Mouse (Mus musculus): ENCODE measurements around the gene Olfr263. TPM values are rescaled to one million over a fixed set of nuclear protein-coding genes. Genes with fewer than 3 reads are reported as not detected.
A peak's percentile ranks its signal among the peaks of the same experiment; 100 is the strongest.

Olfr263 gene
- polyA plus RNA-seq, 1 experiment: not detected

DNA sequence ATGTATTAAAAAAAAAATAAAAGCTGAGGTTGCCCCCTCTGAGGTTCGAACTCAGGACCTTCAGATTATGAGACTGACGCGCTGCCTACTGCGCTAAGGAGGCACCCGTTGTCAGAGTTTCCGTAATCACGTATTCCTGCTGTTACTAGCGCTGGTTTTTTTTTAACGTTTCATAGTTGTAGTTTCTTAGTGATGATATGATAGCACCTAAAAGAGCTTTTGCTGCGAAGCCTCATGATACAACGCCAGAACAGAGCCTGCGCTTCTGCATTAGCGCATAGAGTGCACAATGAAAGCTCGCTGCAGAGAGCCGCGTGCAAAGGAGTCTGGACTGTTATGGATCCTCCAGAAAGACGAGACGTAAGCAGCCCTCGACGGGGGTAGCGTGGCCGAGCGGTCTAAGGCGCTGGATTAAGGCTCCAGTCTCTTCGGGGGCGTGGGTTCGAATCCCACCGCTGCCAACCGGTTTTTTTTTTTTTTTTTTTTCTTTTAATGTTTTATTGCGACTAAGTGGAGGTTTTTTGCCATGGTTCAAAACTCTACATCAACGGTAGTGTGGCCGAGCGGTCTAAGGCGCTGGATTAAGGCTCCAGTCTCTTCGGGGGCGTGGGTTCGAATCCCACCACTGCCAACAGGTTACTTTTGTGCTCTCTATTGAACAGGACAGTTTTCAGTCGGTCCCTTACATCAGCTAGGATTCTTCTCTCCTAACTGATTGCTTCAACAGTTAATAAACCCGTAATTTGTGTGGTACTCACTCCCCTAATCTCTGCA lies 40.4 kb downstream of the Olfr263 start:
- peak overlapping the region; percentile 76 for H3K27ac ChIP-seq (ENCODE audit: insufficient read depth, low read length)
- no peaks in the 10 kb centered on the region for H3K36me3 ChIP-seq (ENCODE audit: control insufficient read depth, insufficient read depth, low read length)
- H3K27me3 ChIP-seq (ENCODE audit: control insufficient read depth, insufficient read depth, low read length): no peaks in the 10 kb centered on the region
- 3% methylated on average over 39 of the region's 39 CpGs for WGBS
- peak overlapping the region; percentile 86 for H3K4me3 ChIP-seq (ENCODE audit: extremely low read depth, insufficient read depth, insufficient read length)
- peaks cover 2% of the 10 kb centered on the region; the same call in 1 of the 2 replicates for H3K4me1 ChIP-seq (ENCODE audit: control insufficient read depth, insufficient read depth, insufficient read length)
- peak; percentile 64 to 75 for DNase-seq (ENCODE audit: low read depth in 1 of 2, low spot score in 2 of 2)
- no peak for TF ChIP-seq POLR2A (IDR thresholded peaks at IDR 0.05; ENCODE audit: low read depth, low read length)
- no peak for TF ChIP-seq CTCF (IDR thresholded peaks at IDR 0.05; ENCODE audit: extremely low read depth, insufficient read depth, insufficient read length, insufficient replicate concordance)

DNA sequence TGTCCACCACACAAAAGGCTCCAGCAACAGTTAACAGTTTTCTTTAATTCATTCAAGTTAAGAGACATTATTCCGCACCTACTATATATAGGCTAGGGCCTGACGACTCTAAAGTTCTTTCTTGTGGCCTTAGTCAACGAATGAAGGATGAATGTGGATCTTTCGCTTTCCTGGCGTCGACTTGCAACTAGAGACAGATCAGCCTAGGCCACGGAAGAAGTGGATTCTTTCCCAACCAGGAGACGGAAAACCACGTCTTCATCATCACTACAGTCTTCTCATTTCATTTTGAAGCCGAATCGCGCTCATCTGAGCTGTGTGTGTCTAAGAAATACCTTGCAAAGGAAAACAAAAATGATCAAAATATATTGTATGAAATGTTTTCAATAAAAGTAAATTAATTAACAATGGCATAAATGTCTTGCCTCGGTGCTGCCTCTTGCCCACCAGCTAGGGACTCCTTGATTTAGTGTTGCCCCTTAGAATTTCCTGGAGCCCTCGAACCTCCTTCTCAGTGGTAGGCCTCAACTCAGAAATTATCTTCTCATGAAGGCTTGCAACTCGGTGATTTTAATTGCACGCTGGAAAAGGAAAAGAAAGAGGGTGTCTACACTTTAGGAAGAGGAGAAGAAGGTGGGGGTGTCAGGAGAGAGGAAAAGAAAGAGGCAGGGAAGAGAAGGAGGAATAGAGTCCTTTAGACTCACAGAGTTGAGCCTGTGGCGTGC lies 41.2 kb downstream of the Olfr263 start:
- Histone ChIP-seq H3K4me1 (ENCODE audit: control insufficient read depth, insufficient read depth, insufficient read length) (peaks cover 2% of the 10 kb centered on the region; the same call in 1 of the 2 replicates), H3K27me3 (ENCODE audit: control insufficient read depth, insufficient read depth, low read length) (no peaks in the 10 kb centered on the region), H3K27ac (ENCODE audit: insufficient read depth, low read length) (no peak overlapping the region), H3K36me3 (ENCODE audit: control insufficient read depth, insufficient read depth, low read length) (no peaks in the 10 kb centered on the region), H3K4me3 (ENCODE audit: extremely low read depth, insufficient read depth, insufficient read length) (no peak overlapping the region)
- WGBS: 86% methylated on average over 17 of the region's 17 CpGs
- no peak for DNase-seq (ENCODE audit: low read depth in 1 of 2, low spot score in 2 of 2)
- TF ChIP-seq POLR2A (IDR thresholded peaks at IDR 0.05; ENCODE audit: low read depth, low read length): no peak
- TF ChIP-seq CTCF (IDR thresholded peaks at IDR 0.05; ENCODE audit: extremely low read depth, insufficient read depth, insufficient read length, insufficient replicate concordance): no peak

GRCm38 (mm10) chr13:21171156-21171530 lies 41.7 kb downstream of the Olfr263 start:
- WGBS: 55% methylated on average over 15 of the region's 15 CpGs

GRCm38 (mm10) chr13:21171600-21172150 lies 42.2 kb downstream of the Olfr263 start:
- TF ChIP-seq POLR2A (IDR thresholded peaks at IDR 0.05; ENCODE audit: low read depth, low read length): no peak
- no peak for TF ChIP-seq CTCF (IDR thresholded peaks at IDR 0.05; ENCODE audit: extremely low read depth, insufficient read depth, insufficient read length, insufficient replicate concordance)
- WGBS: 2% methylated on average over 12 of the region's 12 CpGs
- H3K4me3 ChIP-seq (ENCODE audit: extremely low read depth, insufficient read depth, insufficient read length): peak overlapping the region; percentile 49

More at GRCm38 (mm10) chr13:21171156-21171530, 41.7 kb downstream of the Olfr263 start:
- Histone ChIP-seq H3K36me3 (ENCODE audit: control insufficient read depth, insufficient read depth, low read length) (no peaks in the 10 kb centered on the region), H3K27ac (ENCODE audit: insufficient read depth, low read length) (no peak overlapping the region), H3K4me1 (ENCODE audit: control insufficient read depth, insufficient read depth, insufficient read length) (peaks cover 2% of the 10 kb centered on the region; the same call in 1 of the 2 replicates), H3K27me3 (ENCODE audit: control insufficient read depth, insufficient read depth, low read length) (no peaks in the 10 kb centered on the region), H3K4me3 (ENCODE audit: extremely low read depth, insufficient read depth, insufficient read length) (no peak overlapping the region)
- no peak for TF ChIP-seq CTCF (IDR thresholded peaks at IDR 0.05; ENCODE audit: extremely low read depth, insufficient read depth, insufficient read length, insufficient replicate concordance)
- TF ChIP-seq POLR2A (IDR thresholded peaks at IDR 0.05; ENCODE audit: low read depth, low read length): no peak
- DNase-seq (ENCODE audit: low read depth in 1 of 2, low spot score in 2 of 2): no peak

GRCm38 (mm10) chr13:21172241-21173027 lies 43.0 kb downstream of the Olfr263 start:
- DNase-seq (ENCODE audit: low read depth in 1 of 2, low spot score in 2 of 2): peak in 1 of 2 experiments; percentile 33
- 2% methylated on average over 16 of the region's 16 CpGs for WGBS
- Histone ChIP-seq H3K4me3 (ENCODE audit: extremely low read depth, insufficient read depth, insufficient read length) (no peak overlapping the region; the same call in 1 of the 2 replicates), H3K27me3 (ENCODE audit: control insufficient read depth, insufficient read depth, low read length) (no peaks in the 10 kb centered on the region), H3K4me1 (ENCODE audit: control insufficient read depth, insufficient read depth, insufficient read length) (peaks cover 2% of the 10 kb centered on the region; the same call in 1 of the 2 replicates), H3K27ac (ENCODE audit: insufficient read depth, low read length) (no peak overlapping the region), H3K36me3 (ENCODE audit: control insufficient read depth, insufficient read depth, low read length) (no peaks in the 10 kb centered on the region)
- no peak for TF ChIP-seq POLR2A (IDR thresholded peaks at IDR 0.05; ENCODE audit: low read depth, low read length)
- no peak for TF ChIP-seq CTCF (IDR thresholded peaks at IDR 0.05; ENCODE audit: extremely low read depth, insufficient read depth, insufficient read length, insufficient replicate concordance)

More at GRCm38 (mm10) chr13:21171600-21172150, 42.2 kb downstream of the Olfr263 start:
- DNase-seq (ENCODE audit: low read depth in 1 of 2, low spot score in 2 of 2): no peak
- H3K27me3 ChIP-seq (ENCODE audit: control insufficient read depth, insufficient read depth, low read length): no peaks in the 10 kb centered on the region
- H3K36me3 ChIP-seq (ENCODE audit: control insufficient read depth, insufficient read depth, low read length): no peaks in the 10 kb centered on the region
- peaks cover 2% of the 10 kb centered on the region; the same call in 1 of the 2 replicates for H3K4me1 ChIP-seq (ENCODE audit: control insufficient read depth, insufficient read depth, insufficient read length)
- no peak overlapping the region for H3K27ac ChIP-seq (ENCODE audit: insufficient read depth, low read length)

DNA sequence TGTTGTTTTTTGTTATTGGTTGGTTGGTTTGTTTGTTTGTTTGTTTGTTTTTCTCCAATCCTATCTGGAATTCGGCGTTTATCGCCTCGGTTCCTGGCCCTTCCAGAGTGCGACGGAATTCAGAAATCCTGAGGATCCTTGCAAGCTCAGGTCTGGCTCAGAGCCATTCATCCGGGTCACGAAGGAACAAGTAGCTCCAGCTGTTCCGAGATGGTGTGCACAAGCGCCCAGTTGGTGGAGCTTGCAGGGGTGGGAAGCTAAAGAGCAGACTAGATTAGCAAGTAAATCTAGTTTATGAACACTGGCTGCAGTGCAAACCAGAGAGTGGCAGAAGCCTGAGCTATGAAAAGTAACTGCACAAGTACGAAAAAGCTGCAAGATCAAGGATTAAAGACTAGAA lies 43.6 kb downstream of the Olfr263 start:
- Histone ChIP-seq H3K4me1 (ENCODE audit: control insufficient read depth, insufficient read depth, insufficient read length) (peaks cover 2% of the 10 kb centered on the region; the same call in 1 of the 2 replicates), H3K36me3 (ENCODE audit: control insufficient read depth, insufficient read depth, low read length) (no peaks in the 10 kb centered on the region), H3K27me3 (ENCODE audit: control insufficient read depth, insufficient read depth, low read length) (no peaks in the 10 kb centered on the region), H3K4me3 (ENCODE audit: extremely low read depth, insufficient read depth, insufficient read length) (no peak overlapping the region), H3K27ac (ENCODE audit: insufficient read depth, low read length) (no peak overlapping the region)
- DNase-seq (ENCODE audit: low read depth in 1 of 2, low spot score in 2 of 2): no peak
- 10% methylated on average over 11 of the region's 11 CpGs for WGBS
- TF ChIP-seq CTCF (IDR thresholded peaks at IDR 0.05; ENCODE audit: extremely low read depth, insufficient read depth, insufficient read length, insufficient replicate concordance) (no peak), POLR2A (IDR thresholded peaks at IDR 0.05; ENCODE audit: low read depth, low read length) (no peak)
